Mouse (Mus musculus) yolk sac, embryonic 10.5 days (tissue): ENCODE data around the gene Gk2.

Experiments
- DNase-seq: peaks from one replicate; pipeline ENCODE4 v3.0.0-alpha.2; 2017; ENCODE audit warnings: low spot score

Gene Gk2

DNA sequence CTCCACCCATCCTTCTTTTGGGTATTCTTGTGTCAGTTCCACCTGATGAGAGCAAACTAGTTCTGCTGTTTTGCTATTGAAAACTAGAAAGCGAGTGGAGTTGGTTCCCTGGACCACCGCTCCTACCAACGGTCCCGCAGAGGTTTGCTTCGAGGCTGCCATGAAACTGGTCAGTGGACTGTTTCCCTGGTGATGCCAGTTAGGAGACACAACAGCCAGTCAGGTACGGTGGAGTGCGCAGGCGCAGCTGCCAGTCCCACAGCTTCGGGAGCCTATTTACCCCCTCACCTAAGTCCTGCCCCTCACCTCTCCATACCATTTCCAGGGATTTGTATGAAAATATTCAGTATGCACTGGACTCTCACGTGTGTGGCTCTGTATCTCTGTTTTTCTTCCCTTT, at the start of gene Gk2:
TSS of gene Gk2 (minus strand) at position 206 of the 400 bp plus-strand sequence.
- DNase-seq: no peak

DNA sequence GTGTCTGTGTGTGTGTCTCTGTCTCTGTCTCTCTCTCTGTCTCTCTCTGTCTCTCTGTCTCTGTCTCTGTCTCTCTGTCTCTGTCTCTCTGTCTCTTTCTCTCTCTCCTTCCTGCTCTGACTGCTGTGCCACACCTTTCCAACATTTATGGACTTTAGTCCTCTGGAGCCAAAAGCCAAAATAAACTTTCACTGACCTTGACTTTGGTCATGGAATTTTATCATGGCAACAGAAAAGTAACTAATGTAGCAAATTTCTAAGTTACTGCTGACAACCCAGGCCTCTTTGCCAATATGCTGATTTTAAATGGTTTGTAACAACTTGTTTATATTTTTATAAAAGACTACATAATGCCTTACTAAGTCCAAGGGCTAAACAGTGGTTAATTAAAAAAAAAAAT, 41.2 kb upstream of the Gk2 start:
- DNase-seq: no peak

DNA sequence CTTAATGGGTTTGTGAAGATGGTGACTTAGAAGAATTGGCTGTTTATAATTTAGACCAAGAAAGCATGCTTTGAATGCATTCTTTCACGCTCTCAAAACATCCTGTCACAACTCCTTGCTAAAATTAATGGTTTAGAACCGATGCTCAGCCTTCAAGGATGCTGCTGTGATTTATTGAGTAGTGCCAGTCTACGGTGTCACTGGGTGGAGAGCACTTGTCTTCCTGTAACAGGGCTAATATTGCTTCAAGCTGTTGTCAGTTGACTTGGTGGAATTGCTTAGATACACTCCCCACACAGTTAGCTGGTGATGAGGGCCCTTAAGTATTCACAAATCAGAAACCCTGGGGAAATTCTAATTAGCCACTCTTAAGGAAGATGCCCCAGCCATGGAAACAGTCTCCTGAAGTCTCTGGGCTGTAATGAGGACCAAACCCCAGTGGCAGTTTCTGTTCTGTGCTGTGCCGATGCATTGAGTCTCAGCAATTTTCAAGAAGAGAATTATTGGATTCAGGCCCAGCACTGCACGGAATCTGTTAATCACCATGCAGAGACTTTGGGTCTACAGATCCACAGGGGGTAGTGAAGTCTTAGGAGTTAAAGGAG, 38.8 kb upstream of the Gk2 start:
- DNase-seq: no peak

DNA sequence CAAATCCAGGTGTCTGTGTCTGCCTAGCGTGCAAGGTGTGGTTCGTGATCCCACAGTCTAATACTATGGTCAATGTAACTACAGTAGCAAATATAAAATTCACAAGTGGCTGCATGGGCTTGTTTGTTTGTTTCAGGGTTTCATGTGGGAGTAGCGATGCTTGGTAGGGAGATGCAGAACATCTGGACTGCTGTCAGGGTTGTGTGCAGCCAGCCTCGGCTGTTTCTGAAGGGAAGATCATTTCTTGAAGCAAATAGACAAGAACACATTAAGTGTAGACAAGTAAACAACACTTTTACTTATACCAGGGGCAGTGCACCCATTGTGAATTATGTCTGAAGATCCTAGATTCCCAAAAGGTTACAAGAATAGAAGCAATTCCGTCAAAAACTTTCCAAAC, 36.6 kb upstream of the Gk2 start:
- DNase-seq: no peak

DNA sequence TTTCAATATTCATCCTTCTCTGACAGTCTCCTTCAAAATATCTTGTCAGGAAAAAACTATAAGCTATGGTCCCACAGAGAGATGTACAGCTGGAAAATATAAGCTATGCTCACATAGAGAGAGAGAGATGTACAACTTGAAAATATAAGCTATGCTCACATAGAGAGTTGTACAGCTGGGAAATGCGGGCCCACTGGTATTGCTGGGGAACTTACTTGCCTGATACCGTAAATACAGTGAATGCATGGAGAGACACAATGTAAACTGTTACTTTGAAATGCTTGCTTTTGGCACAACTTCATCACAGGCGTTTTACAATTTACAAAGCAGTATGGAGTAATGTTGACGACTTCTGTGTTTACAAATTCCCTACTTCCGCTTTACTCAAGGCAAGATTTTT, 29.3 kb upstream of the Gk2 start:
- DNase-seq: no peak

DNA sequence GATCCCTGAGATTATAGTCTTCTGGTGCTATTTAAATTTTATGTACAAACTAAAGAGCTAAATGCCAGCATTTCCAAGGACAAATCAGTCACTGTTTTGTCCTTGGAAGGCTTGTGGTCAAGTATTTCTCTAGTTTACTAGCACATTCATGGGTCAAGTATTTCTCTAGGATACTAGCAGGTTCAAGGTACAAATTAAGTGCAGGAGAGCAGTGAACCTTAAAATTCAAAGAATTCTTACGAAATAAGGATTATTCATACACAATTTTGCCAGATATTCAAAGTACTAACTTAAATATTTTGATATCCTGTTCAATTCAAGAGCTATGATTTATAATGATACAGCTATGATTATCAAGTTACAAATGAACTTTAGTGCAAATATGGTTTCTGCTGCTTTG, 23.2 kb upstream of the Gk2 start:
- no peak for DNase-seq

DNA sequence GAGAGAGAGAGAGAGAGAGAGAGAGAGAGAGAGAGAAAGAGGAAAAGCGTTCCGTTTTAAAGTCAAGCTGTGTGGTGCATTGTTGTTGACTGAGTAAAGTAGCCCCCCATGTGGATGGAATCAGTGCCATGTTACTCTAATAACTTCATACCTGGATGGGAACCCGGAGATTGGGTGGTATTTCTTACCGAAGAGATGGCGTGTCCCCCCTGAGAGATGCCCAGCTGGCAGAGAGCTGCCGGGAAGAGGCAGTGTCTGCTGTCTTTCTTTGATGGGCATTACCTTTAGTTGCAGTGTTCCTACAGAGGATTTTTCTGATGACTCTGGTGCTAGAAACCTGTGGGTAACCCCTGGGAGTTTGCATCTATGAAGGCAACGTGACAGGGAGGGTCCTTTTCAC, 10.4 kb upstream of the Gk2 start:
- DNase-seq: no peak

DNA sequence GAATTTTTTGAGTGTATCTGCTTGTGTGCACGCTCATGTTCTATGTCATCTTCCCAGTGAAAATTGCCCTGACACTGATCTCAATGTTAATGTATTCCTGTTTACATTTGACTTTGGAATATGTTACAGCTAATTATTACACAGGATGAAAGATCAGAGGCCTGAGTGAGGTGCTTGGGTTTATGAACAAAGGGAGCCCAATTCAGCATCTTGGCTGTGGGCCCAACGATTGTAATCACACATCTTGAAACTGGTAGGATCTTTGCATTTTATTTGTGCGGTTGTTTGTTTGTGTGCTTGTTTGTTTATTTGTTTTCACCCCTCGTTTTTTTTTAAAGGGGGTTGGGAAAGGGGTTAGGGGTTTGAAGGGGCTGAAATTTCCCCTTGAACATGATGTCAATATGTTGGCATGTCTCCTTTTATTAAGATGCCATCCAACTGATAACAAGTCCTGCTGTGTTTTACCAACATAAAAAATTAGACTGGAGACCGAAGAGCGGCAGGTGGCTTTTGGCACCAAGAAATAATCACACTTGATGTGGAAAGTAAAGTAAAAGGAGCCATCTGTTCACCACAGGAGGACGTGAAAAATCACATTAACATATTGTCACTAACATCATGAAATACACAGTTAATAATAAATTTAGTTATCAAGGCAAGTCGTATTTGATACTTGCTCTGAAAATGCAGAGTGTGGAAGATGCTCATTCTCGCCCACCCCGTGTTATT, 9.8 kb upstream of the Gk2 start:
- DNase-seq: no peak

DNA sequence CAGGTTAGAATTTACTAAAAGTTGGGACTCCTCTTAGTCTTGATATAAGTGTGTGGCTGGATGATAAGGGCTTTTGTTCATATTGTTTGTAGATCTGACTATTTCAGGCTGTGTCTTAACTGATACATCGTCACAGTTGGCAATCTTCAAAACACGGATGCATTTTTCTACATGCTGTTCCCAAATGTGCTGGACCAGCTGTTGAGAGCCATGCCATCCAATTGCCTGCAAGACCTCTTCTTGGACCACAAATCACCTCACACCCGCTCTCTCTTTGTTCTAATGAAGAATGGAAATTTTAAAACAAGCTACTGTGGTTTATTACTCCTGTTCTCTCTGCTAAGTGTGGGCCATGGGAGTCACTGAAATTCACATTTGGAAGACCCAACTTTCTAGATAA, 9.1 kb upstream of the Gk2 start:
- DNase-seq: no peak

DNA sequence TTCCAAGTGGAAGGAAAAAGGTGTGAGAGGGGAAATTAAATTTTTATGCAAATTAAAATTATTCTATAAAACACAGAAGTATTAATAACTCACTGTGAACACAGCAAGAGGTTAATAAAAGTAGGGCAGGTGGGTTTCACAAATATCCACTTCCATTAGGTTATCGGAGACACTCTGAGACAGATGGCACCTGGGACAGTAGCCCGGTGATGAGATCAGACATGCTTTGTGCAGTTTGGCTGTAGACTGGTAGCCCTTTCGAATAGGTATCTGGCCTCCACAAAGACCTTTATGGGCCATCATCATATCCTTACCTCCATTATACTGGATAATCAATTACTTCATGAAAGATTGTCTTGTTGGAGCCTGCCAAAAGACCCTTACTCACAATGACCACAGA, 6.0 kb upstream of the Gk2 start:
- no peak for DNase-seq

DNA sequence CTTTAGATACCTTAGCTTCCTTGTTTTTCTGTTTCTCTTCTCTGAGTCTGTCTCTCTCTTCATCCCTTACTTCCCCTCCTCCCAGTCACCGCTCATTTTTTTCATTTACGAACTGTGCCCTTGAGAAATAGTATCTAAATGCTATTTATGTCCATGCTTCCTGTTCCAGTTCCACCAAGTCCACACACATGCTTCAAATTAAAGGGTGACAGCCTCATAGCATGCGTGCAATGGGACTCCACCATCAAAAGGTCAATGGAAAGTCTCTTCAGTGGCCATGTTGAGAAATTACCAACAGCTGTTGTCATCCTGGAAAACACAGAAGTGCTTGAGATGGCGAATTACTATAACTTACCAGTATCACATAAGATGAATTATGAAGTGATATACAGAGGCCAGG, 5.4 kb downstream of the Gk2 start:
- DNase-seq: no peak

DNA sequence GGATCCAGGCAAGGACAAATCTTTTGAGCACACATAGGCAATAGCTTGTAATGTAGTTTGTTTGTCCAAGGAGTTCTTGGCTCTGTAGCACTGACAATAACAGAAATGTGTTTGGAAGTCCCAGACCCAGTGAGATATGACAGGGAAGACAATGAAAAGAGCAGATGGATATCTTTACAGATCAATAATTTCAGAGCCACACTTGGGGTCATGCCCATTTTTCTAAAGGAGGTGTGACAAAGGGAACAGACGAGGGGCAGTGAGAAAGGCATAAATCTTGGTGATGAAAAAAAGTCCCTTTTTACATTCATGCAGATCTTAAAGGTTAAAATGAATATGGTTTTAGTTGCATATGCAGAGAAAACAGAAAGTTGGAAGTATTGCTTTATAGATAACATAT, 12.6 kb downstream of the Gk2 start:
- no peak for DNase-seq

DNA sequence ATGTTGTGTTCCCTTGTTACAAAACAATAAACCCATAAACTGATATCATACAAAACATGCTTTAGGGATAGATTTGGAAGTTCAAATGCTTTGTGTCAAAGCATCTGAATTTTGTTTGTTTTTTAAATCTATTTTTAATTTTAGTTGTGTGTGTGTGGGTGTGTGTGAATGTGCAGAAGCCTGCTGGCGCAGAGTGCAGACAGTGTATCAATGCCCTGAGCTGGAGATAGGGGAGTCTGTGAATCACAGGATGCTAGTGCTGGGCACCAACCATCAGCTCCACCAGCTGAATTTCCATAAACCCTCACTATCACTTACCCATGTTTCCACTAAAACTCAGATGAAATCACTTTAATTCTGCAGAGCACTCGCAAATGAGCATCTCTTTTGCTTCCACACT, 24.3 kb downstream of the Gk2 start:
- no peak for DNase-seq

DNA sequence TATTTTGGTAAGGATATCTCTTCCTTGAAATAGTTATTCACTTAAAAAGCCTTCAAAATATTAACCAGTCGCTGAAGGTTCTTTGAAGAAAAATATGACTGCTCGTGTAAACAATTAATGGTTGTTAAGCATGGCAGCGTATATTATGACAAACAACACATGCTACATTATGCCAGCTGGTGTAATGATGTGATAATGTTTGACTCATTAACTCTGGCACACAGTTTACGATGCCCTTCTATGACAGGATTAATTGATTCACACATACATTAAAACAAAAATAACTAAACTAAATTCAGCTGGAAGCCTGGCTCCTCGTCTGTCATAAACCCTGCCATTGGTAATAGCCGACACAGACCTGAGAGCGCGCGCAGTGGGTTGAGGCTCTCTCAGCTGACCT, 26.8 kb downstream of the Gk2 start:
- no peak for DNase-seq

DNA sequence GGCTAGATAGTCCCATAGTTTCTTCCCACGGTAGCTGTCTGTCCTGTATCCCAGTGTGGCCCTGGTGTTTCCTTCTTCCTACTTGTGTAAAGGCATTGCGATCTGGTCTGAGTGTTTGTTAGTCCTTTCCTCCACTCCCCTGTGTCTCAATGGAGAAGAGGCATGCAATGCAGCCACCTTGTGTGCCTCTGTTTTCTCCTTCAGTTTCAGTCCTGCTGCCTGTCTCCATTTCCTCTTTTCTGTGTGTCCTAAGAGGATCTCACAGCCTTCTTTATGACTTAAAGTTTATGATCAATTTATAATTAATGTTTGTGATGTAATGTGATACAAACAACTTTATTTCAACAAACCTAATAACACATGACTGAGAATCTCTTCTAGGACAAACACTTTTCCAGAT, 35.2 kb downstream of the Gk2 start:
- no peak for DNase-seq

DNA sequence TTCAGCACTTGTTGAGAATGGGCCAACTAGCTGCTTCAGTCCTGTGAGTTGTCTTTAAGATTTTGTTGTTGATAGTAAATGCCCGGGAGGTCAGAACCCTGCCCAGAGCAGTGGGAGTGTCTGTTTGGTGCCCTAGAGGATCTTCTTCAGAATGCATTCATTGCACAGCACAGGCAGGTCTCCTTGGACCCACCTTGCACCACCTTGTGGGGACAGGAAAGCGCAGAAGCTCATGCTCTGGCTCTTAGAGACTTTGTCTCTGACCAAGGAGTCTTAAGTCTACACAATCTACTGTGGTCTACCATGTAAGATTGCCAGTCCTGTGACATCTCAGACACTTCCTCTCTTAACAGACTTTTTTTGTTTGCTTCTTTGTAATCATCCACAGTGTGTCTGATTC, 39.6 kb downstream of the Gk2 start:
- no peak for DNase-seq

DNA sequence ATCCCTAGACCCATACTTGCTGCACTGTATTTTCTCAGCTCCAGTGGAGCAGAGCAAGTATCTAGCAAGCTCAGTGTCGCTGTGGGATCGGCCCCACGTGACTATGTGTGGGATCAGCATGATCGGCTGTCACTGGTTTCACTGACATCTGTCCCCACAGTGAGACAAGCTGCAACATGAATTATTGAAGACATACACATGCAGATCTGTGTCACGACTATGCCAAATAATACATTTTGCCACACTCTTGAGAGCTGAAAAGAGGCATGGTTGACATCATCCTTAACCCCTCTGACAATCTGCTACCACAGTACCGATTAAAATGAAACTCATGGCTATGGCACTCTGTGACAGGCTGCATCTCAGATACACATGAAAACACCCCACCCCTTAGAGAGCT, 41.0 kb downstream of the Gk2 start:
- no peak for DNase-seq

DNA sequence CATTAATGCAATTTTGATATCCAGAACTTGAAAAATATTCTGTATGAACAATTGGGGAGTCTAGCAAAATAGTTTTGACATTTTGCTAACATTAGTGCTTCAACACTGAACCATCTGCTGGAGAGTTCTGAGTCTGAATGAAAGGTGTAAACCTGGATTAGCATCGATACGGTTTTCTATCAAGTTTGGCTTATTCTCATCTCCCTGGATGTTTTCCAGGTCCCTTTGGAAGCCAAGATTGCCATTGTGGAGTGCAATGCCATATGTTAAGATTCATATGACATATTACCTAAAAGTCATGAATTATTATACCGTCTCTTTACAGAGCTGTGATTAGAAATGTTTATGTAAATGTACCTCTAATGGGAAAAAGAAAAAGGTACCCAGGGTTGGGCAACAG, 43.1 kb downstream of the Gk2 start:
- DNase-seq: no peak

DNA sequence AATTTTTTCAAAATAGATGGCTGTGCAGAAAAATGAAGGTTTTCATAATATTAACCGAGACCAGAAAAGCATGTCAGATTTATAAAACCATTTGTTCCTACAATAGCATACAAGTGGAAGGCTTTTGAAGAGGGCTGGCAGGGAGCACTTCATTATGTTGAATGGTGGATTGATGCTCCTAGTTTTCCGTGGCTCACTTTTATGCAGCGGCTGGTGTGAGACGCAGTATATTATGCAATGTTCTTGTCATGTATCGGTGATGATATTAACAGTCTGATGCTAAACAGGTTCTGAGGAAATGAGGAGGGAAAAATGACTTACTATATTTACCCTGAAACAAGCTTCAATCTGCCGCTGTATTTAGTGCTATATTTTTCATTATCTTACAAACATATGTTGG, 46.6 kb downstream of the Gk2 start:
- DNase-seq: no peak

DNA sequence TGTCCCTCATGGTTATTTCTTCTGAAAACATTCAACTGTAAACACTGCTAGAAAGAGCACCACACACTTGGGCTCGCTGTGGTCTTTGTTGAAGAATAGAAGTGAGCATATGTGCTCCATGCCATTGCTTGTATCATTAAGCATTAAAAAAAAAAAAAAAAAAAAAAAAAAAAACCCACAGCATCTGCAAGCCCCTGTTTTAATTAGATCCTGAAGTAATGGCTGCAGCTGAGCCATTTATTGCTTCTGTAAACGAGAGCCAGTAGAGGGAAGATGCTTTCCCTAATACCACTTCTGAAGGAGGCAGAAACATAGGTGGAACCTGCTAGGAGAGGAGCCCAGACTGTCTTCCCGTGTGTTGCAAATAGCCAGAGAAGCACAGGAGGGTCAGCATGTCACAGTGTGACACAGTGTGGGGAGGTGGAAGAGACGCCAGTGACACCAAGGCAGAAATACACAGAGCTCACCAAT, 47.6 kb downstream of the Gk2 start:
- no peak for DNase-seq
